In genomic region chr3:38333321-38333910, GRCm38 (mm10) we compare ENCODE assay signal across 13 mouse cellular contexts.
DNase-seq lines count a peak whose midpoint lies in the region; ATAC-seq lines count a peak whose summit lies in the region.
"Had no signal": no experiment of that assay in that cellular context is flagged by ENCODE, and none has a peak within 500 bp of the region (broad histone marks: within the 10 kb centered on the region; RNA-seq: fewer than 3 reads in every experiment).

No protein-coding gene starts in this region.

- peak; percentile 73 for ATAC-seq in cerebellum, adult (ENCODE audit: insufficient number of reproducible peaks, low FRiP score, low TSS enrichment)
- ATAC-seq: forebrain, embryonic 13.5 days; forebrain, postnatal 0 days; intestine, embryonic 15.5 days had no signal

- DNase-seq in cerebellum, postnatal 4 days (ENCODE audit: low spot score in 2 of 2) = no peak
- DNase-seq in cerebellum, adult 11-12 months = peak; percentile 14
- peak; percentile 67 for DNase-seq in cerebellum, adult 9-10 months
- DNase-seq in layer of hippocampus, adult 8-10 months (ENCODE audit: low spot score in 2 of 2) = no peak
- no peak for DNase-seq in urinary bladder, postnatal 4 days (ENCODE audit: low spot score in 2 of 2)
- no peak for DNase-seq in right cerebral cortex, postnatal 14 days
- DNase-seq: adrenal gland, postnatal 36 days; forebrain, postnatal 0 days; gastrocnemius, postnatal 14 days; heart, adult 2 months had no signal

Comparison
In these comparisons a context has a peak if more than half of its experiments do, and no peak if none do; other contexts are left out.
1. DNase-seq: peak in cerebellum, adult 11-12 months (single experiment) and cerebellum, adult 9-10 months (single experiment); none in cerebellum, postnatal 4 days (0 of 2), layer of hippocampus, adult 8-10 months (0 of 2), urinary bladder, postnatal 4 days (0 of 2) and right cerebral cortex, postnatal 14 days (single experiment).